Mouse (Mus musculus) limb, embryonic 10.5 days (tissue): ENCODE data around the gene Dis3. TPM values are rescaled to one million over a fixed set of nuclear protein-coding genes. Genes with fewer than 3 reads are reported as not detected.

ENCODE experiments used
- DNase-seq: peaks from one replicate; pipeline ENCODE4 v3.0.0-alpha.2; 2017; ENCODE audit warnings: low spot score
- H3K27ac ChIP-seq: fragments of 300-500 bp; sonication (generic); 2 replicates; pipeline ENCODE4 v1.5.1; 2016; ENCODE audit warnings: mild to moderate bottlenecking
- H3K27me3 ChIP-seq: fragments of 300-500 bp; sonication (generic); 2 replicates; pipeline ENCODE4 v1.6.1; 2016; ENCODE audit warnings: low read depth, mild to moderate bottlenecking; ENCODE audit not compliant: poor library complexity, severe bottlenecking
- H3K36me3 ChIP-seq: fragments of 300-500 bp; sonication (generic); 2 replicates; pipeline ENCODE4 v1.6.1; 2016; ENCODE audit warnings: mild to moderate bottlenecking, moderate library complexity
- H3K4me1 ChIP-seq: fragments of 300-500 bp; sonication (generic); 2 replicates; pipeline ENCODE4 v1.6.1; 2016
- H3K4me3 ChIP-seq: fragments of 300-500 bp; sonication (generic); 2 replicates; pipeline ENCODE4 v1.5.1; 2016; ENCODE audit warnings: mild to moderate bottlenecking, moderate library complexity
- H3K9me3 ChIP-seq: fragments of 300-500 bp; sonication (generic); replicated peaks from 2 replicates; pipeline ENCODE4 v1.6.1; 2016; ENCODE audit warnings: mild to moderate bottlenecking
- WGBS: fragments of 180-500 bp; shearing (Covaris S2); methylation state at CpG from one replicate; pipeline ENCODE4 v1.1.7; 2016; 5-methylcytosine and 5-hydroxymethylcytosine counted together
- polyA plus RNA-seq: library from polyadenylated mRNA; unstranded; fragments of >200 nt; fragmentation: Nextera tagmentation; extraction: Ambion mirVana; gene quantifications from 2 replicates; pipeline ENCODE4 v1.2.1, GENCODE M21; 2016

The Dis3 gene
- polyA plus RNA-seq, 1 experiment from 2014 or later = 46.5 TPM

- Histone ChIP-seq H3K36me3 (peaks cover 62% of the 10 kb centered on the region), H3K9me3 (no peaks in the 10 kb centered on the region), H3K4me3 (no peak overlapping the region), H3K4me1 (no peaks in the 10 kb centered on the region), H3K27me3 (no peaks in the 10 kb centered on the region), H3K27ac (no peak overlapping the region)
- 84% methylated on average over 4 of the region's 4 CpGs for WGBS
- DNase-seq = no peak
These were observed 18.0 kb upstream of the Dis3 start for GRCm38 (mm10) chr14:99117576-99117975.

- no peaks in the 10 kb centered on the region for H3K4me1 ChIP-seq
- WGBS = 93% methylated on average over 6 of the region's 6 CpGs
- peaks cover 95% of the 10 kb centered on the region for H3K36me3 ChIP-seq
- no peaks in the 10 kb centered on the region for H3K9me3 ChIP-seq
- no peaks in the 10 kb centered on the region for H3K27me3 ChIP-seq
- no peak overlapping the region for H3K27ac ChIP-seq
- no peak overlapping the region for H3K4me3 ChIP-seq
- no peak for DNase-seq
These were observed 9.2 kb upstream of the Dis3 start for GRCm38 (mm10) chr14:99108762-99109161.

- peaks cover 95% of the 10 kb centered on the region for H3K36me3 ChIP-seq
- no peaks in the 10 kb centered on the region for H3K9me3 ChIP-seq
- no peaks in the 10 kb centered on the region for H3K27me3 ChIP-seq
- H3K27ac ChIP-seq = no peak overlapping the region
- DNase-seq = no peak
- H3K4me3 ChIP-seq = no peak overlapping the region
- no peaks in the 10 kb centered on the region for H3K4me1 ChIP-seq
- 89% methylated on average over 2 of the region's 2 CpGs for WGBS
These were observed 8.1 kb upstream of the Dis3 start for GRCm38 (mm10) chr14:99107631-99108187.

DNA sequence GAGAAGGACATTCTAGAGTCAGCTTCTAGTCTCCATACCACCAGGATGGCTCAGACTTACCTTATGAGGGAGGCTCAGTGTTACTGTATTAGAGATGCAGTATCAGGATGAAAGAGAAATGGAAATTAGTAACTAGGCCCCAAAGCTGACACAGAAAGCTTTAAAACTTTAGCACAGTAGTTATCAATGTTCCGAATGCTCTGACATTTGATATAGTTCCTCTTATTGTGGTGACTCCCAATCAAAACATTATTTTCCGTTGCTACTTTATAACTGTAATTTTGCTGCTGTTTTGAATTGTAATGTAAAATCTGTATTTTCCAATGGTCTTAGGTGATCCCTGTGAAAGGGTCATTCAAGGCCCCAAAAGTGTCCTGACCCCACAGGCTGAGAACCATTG is 7.1 kb upstream of the Dis3 start:
- no peak overlapping the region for H3K27ac ChIP-seq
- no peaks in the 10 kb centered on the region for H3K27me3 ChIP-seq
- H3K4me1 ChIP-seq = no peaks in the 10 kb centered on the region
- H3K36me3 ChIP-seq = peaks cover 95% of the 10 kb centered on the region
- WGBS = 94% methylated on average over 2 of the region's 2 CpGs
- no peak for DNase-seq
- no peaks in the 10 kb centered on the region for H3K9me3 ChIP-seq
- H3K4me3 ChIP-seq = no peak overlapping the region

GRCm38 (mm10) chr14:99104542-99105123 is 5.1 kb upstream of the Dis3 start:
- H3K9me3 ChIP-seq = no peaks in the 10 kb centered on the region
- 95% methylated on average over 6 of the region's 6 CpGs for WGBS
- H3K4me3 ChIP-seq = no peak overlapping the region
- 0 out of 2 replicates have a peak, but pooled peaks cover 3% of the 10 kb centered on the region for H3K4me1 ChIP-seq
- peaks cover 75% of the 10 kb centered on the region for H3K36me3 ChIP-seq
- H3K27ac ChIP-seq = no peak overlapping the region
- H3K27me3 ChIP-seq = no peaks in the 10 kb centered on the region
- DNase-seq = no peak

GRCm38 (mm10) chr14:99103050-99103449 is 3.5 kb upstream of the Dis3 start:
- Histone ChIP-seq H3K4me3 (no peak overlapping the region), H3K27me3 (no peaks in the 10 kb centered on the region), H3K27ac (no peak overlapping the region), H3K36me3 (peaks cover 64% of the 10 kb centered on the region), H3K9me3 (no peaks in the 10 kb centered on the region), H3K4me1 (peaks cover 10% of the 10 kb centered on the region)
- no peak for DNase-seq
- WGBS = 94% methylated on average over 4 of the region's 4 CpGs

- no peaks in the 10 kb centered on the region for H3K9me3 ChIP-seq
- peak overlapping the region; percentile 98 for H3K4me3 ChIP-seq
- no peak for DNase-seq
- 7% methylated on average over 20 of the region's 20 CpGs for WGBS
- H3K27ac ChIP-seq = peak overlapping the region; percentile 95
- H3K36me3 ChIP-seq = peaks cover 69% of the 10 kb centered on the region
- H3K27me3 ChIP-seq = no peaks in the 10 kb centered on the region
- peaks cover 10% of the 10 kb centered on the region for H3K4me1 ChIP-seq
These were observed 507 bp upstream of the Dis3 start for GRCm38 (mm10) chr14:99099967-99100587.

GRCm38 (mm10) chr14:99088947-99089346 is 10.6 kb downstream of the Dis3 start:
- H3K27me3 ChIP-seq = no peaks in the 10 kb centered on the region
- 96% methylated on average over 7 of the region's 7 CpGs for WGBS
- H3K9me3 ChIP-seq = no peaks in the 10 kb centered on the region
- no peak for DNase-seq
- H3K27ac ChIP-seq = no peak overlapping the region
- H3K4me1 ChIP-seq = no peaks in the 10 kb centered on the region
- no peak overlapping the region for H3K4me3 ChIP-seq
- peaks cover 97% of the 10 kb centered on the region for H3K36me3 ChIP-seq

GRCm38 (mm10) chr14:99071146-99071545 is 28.4 kb downstream of the Dis3 start:
- 93% methylated on average over 4 of the region's 4 CpGs for WGBS
- H3K4me3 ChIP-seq = no peak overlapping the region
- no peaks in the 10 kb centered on the region for H3K9me3 ChIP-seq
- no peak overlapping the region for H3K27ac ChIP-seq
- no peak for DNase-seq
- H3K27me3 ChIP-seq = no peaks in the 10 kb centered on the region
- H3K36me3 ChIP-seq = peaks cover 97% of the 10 kb centered on the region
- no peaks in the 10 kb centered on the region for H3K4me1 ChIP-seq

- Histone ChIP-seq H3K9me3 (no peaks in the 10 kb centered on the region), H3K27me3 (no peaks in the 10 kb centered on the region), H3K4me1 (no peaks in the 10 kb centered on the region), H3K4me3 (no peak overlapping the region), H3K27ac (no peak overlapping the region), H3K36me3 (peaks cover 89% of the 10 kb centered on the region)
- WGBS = 94% methylated on average over 2 of the region's 2 CpGs
- no peak for DNase-seq
These were observed 36.5 kb downstream of the Dis3 start for GRCm38 (mm10) chr14:99063091-99063490.

DNA sequence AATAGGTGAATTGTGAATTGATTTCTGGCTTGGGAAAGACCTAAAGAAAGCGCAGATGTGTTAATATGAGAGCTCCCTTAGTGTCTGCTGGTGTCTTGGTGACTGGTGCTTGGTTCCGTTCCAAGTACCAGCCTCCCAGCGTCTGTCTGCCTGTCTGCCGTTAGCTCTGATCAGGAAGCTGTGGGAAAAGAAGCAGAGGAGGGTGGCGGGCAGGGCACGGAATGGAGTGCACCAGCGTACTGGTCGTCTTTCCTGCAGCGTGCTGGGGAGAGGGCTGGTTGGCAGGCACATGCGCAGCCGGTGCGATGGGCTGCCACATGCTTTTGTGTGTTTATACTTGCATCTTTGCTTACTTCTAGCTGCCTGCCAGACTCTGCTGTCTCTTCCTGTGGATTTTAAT is 39.0 kb downstream of the Dis3 start:
- Histone ChIP-seq H3K27me3 (no peaks in the 10 kb centered on the region), H3K9me3 (no peaks in the 10 kb centered on the region), H3K4me1 (no peaks in the 10 kb centered on the region), H3K27ac (no peak overlapping the region), H3K36me3 (peaks cover 88% of the 10 kb centered on the region), H3K4me3 (no peak overlapping the region)
- no peak for DNase-seq
- WGBS = 94% methylated on average over 12 of the region's 12 CpGs

DNA sequence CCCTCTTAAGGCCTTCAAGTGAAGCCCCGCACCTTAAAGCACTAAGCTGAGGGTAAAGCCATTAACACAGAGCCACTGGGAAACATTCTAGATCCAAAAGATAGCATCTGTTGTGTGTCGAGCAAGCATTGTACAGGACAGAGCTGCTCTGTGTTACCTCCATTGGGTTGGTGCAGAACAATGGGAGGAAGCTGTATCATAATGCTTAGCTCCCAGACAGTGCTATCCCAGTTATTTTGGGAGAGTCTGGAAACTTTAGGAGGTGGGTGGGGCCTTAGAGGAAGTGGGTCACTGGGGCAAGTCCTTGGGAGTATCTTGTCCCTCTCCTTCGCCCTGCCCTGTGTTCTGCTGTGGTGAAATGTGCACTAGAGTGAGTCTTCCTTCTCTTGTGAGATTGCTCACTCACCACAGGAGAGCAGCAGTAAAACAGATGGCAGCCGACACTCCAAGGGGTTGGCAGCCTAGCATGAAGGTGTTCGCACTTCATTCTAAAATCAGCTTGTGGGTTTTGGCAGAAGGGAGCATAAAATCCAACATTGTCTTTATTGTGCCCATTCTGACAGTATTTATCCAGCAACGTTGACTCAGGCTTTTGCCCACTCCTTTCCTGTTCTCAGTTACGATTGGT is 40.5 kb downstream of the Dis3 start:
- H3K4me3 ChIP-seq = no peak overlapping the region
- peaks cover 87% of the 10 kb centered on the region for H3K36me3 ChIP-seq
- no peak for DNase-seq
- H3K27me3 ChIP-seq = no peaks in the 10 kb centered on the region
- 92% methylated on average over 7 of the region's 7 CpGs for WGBS
- H3K4me1 ChIP-seq = no peaks in the 10 kb centered on the region
- H3K27ac ChIP-seq = no peak overlapping the region
- H3K9me3 ChIP-seq = no peaks in the 10 kb centered on the region

- Histone ChIP-seq H3K4me1 (peaks cover 25% of the 10 kb centered on the region), H3K9me3 (no peaks in the 10 kb centered on the region), H3K27me3 (no peaks in the 10 kb centered on the region), H3K4me3 (peak overlapping the region; percentile 85), H3K27ac (peak overlapping the region; percentile 97), H3K36me3 (peaks cover 39% of the 10 kb centered on the region)
- DNase-seq = no peak
- WGBS = 2% methylated on average over 15 of the region's 15 CpGs
These were observed 52.8 kb downstream of the Dis3 start for GRCm38 (mm10) chr14:99046782-99047181.
